Mouse (Mus musculus): ENCODE measurements around the gene Neurog1. TPM values are rescaled to one million over a fixed set of nuclear protein-coding genes. Genes with fewer than 3 reads are reported as not detected.

The Neurog1 gene
- polyA plus RNA-seq, 1 experiment, result 1.1 TPM

GRCm38 (mm10) chr13:56258196-56259020 is 6.4 kb upstream of the Neurog1 start:
- no peaks in the 10 kb centered on the region for H3K36me3 ChIP-seq (ENCODE audit: control insufficient read depth, insufficient read depth, low read length)

GRCm38 (mm10) chr13:56257469-56258153 is 5.6 kb upstream of the Neurog1 start:
- H3K4me1 ChIP-seq (ENCODE audit: control insufficient read depth, insufficient read depth, low read length), result peaks cover 6% of the 10 kb centered on the region
- H3K27me3 ChIP-seq (ENCODE audit: control insufficient read depth, insufficient read depth, low read length), result peaks cover 12% of the 10 kb centered on the region
- TF ChIP-seq POLR2A (IDR thresholded peaks at IDR 0.05; ENCODE audit: control insufficient read depth, low read depth, low read length) (no peak), CTCF (IDR thresholded peaks at IDR 0.05; ENCODE audit: control insufficient read depth, insufficient read depth, insufficient replicate concordance, low read depth, low read length) (no peak)
- no peak overlapping the region for H3K4me3 ChIP-seq (ENCODE audit: control insufficient read depth, low read depth, low read length)
- H3K36me3 ChIP-seq (ENCODE audit: control insufficient read depth, insufficient read depth, low read length), result no peaks in the 10 kb centered on the region
- no peak overlapping the region for H3K27ac ChIP-seq (ENCODE audit: control insufficient read depth, insufficient read depth, low read depth, low read length)

More at GRCm38 (mm10) chr13:56258196-56259020, 6.4 kb upstream of the Neurog1 start:
- Histone ChIP-seq H3K27ac (ENCODE audit: control insufficient read depth, insufficient read depth, low read depth, low read length) (no peak overlapping the region), H3K27me3 (ENCODE audit: control insufficient read depth, insufficient read depth, low read length) (peaks cover 12% of the 10 kb centered on the region), H3K4me1 (ENCODE audit: control insufficient read depth, insufficient read depth, low read length) (peaks cover 6% of the 10 kb centered on the region), H3K4me3 (ENCODE audit: control insufficient read depth, low read depth, low read length) (peak overlapping the region; percentile 41; the same call in 1 of the 2 replicates)
- TF ChIP-seq POLR2A (IDR thresholded peaks at IDR 0.05; ENCODE audit: control insufficient read depth, low read depth, low read length) (no peak), CTCF (IDR thresholded peaks at IDR 0.05; ENCODE audit: control insufficient read depth, insufficient read depth, insufficient replicate concordance, low read depth, low read length) (no peak)

GRCm38 (mm10) chr13:56256716-56257299 is 4.8 kb upstream of the Neurog1 start:
- H3K27ac ChIP-seq (ENCODE audit: control insufficient read depth, insufficient read depth, low read depth, low read length), result no peak overlapping the region
- H3K27me3 ChIP-seq (ENCODE audit: control insufficient read depth, insufficient read depth, low read length), result peaks cover 12% of the 10 kb centered on the region
- no peak overlapping the region for H3K4me3 ChIP-seq (ENCODE audit: control insufficient read depth, low read depth, low read length)
- TF ChIP-seq POLR2A (IDR thresholded peaks at IDR 0.05; ENCODE audit: control insufficient read depth, low read depth, low read length) (no peak), CTCF (IDR thresholded peaks at IDR 0.05; ENCODE audit: control insufficient read depth, insufficient read depth, insufficient replicate concordance, low read depth, low read length) (no peak)
- no peaks in the 10 kb centered on the region for H3K36me3 ChIP-seq (ENCODE audit: control insufficient read depth, insufficient read depth, low read length)
- peaks cover 6% of the 10 kb centered on the region for H3K4me1 ChIP-seq (ENCODE audit: control insufficient read depth, insufficient read depth, low read length)

GRCm38 (mm10) chr13:56253379-56253778 is 1.4 kb upstream of the Neurog1 start:
- TF ChIP-seq CTCF (IDR thresholded peaks at IDR 0.05; ENCODE audit: control insufficient read depth, insufficient read depth, insufficient replicate concordance, low read depth, low read length), result no peak
- TF ChIP-seq POLR2A (IDR thresholded peaks at IDR 0.05; ENCODE audit: control insufficient read depth, low read depth, low read length), result no peak
- no peaks in the 10 kb centered on the region for H3K36me3 ChIP-seq (ENCODE audit: control insufficient read depth, insufficient read depth, low read length)
- peaks cover 2% of the 10 kb centered on the region; the same call in 1 of the 2 replicates for H3K4me1 ChIP-seq (ENCODE audit: control insufficient read depth, insufficient read depth, low read length)
- no peak overlapping the region for H3K4me3 ChIP-seq (ENCODE audit: control insufficient read depth, low read depth, low read length)
- H3K27ac ChIP-seq (ENCODE audit: control insufficient read depth, insufficient read depth, low read depth, low read length), result no peak overlapping the region
- H3K27me3 ChIP-seq (ENCODE audit: control insufficient read depth, insufficient read depth, low read length), result peaks cover 2% of the 10 kb centered on the region

GRCm38 (mm10) chr13:56252783-56253182 is 820 bp upstream of the Neurog1 start:
- Histone ChIP-seq H3K4me1 (ENCODE audit: control insufficient read depth, insufficient read depth, low read length) (peaks cover 2% of the 10 kb centered on the region; the same call in 1 of the 2 replicates), H3K27ac (ENCODE audit: control insufficient read depth, insufficient read depth, low read depth, low read length) (no peak overlapping the region), H3K27me3 (ENCODE audit: control insufficient read depth, insufficient read depth, low read length) (peaks cover 2% of the 10 kb centered on the region), H3K36me3 (ENCODE audit: control insufficient read depth, insufficient read depth, low read length) (no peaks in the 10 kb centered on the region), H3K4me3 (ENCODE audit: control insufficient read depth, low read depth, low read length) (no peak overlapping the region)
- TF ChIP-seq POLR2A (IDR thresholded peaks at IDR 0.05; ENCODE audit: control insufficient read depth, low read depth, low read length) (no peak), CTCF (IDR thresholded peaks at IDR 0.05; ENCODE audit: control insufficient read depth, insufficient read depth, insufficient replicate concordance, low read depth, low read length) (no peak)

- TF ChIP-seq POLR2A (IDR thresholded peaks at IDR 0.05; ENCODE audit: control insufficient read depth, low read depth, low read length), result no peak
- no peak for TF ChIP-seq CTCF (IDR thresholded peaks at IDR 0.05; ENCODE audit: control insufficient read depth, insufficient read depth, insufficient replicate concordance, low read depth, low read length)
- Histone ChIP-seq H3K27me3 (ENCODE audit: control insufficient read depth, insufficient read depth, low read length) (peaks cover 2% of the 10 kb centered on the region), H3K36me3 (ENCODE audit: control insufficient read depth, insufficient read depth, low read length) (no peaks in the 10 kb centered on the region), H3K4me1 (ENCODE audit: control insufficient read depth, insufficient read depth, low read length) (peaks cover 2% of the 10 kb centered on the region; the same call in 1 of the 2 replicates), H3K27ac (ENCODE audit: control insufficient read depth, insufficient read depth, low read depth, low read length) (no peak overlapping the region), H3K4me3 (ENCODE audit: control insufficient read depth, low read depth, low read length) (peak overlapping the region; percentile 37)
Observed at GRCm38 (mm10) chr13:56251176-56251923, 613 bp downstream of the Neurog1 start.

All from testis, adult 2 months (tissue).